7 mouse cellular contexts compared by ENCODE assay signal in genomic region chr19:60581377-60582290, GRCm38 (mm10). TPM values are rescaled to one million over a fixed set of nuclear protein-coding genes. Genes with fewer than 3 reads are reported as not detected.
A peak's percentile ranks its signal among the peaks of the same experiment; 100 is the strongest.
DNase-seq lines count a peak whose midpoint lies in the region; ATAC-seq lines count a peak whose summit lies in the region.

No protein-coding gene starts in this region.

- DNase-seq in embryonic facial prominence, embryonic 11.5 days (ENCODE audit: low spot score), result no peak
- DNase-seq in hindbrain, embryonic 14.5 days (ENCODE audit: low spot score), result no peak
- DNase-seq in embryo, embryonic 11 days, result no peak
- DNase-seq in layer of hippocampus, adult 11-12 months (ENCODE audit: low spot score), result no peak

- no peak for ATAC-seq in megakaryocyte, adult 5-6 weeks (ENCODE audit: poor library complexity, severe bottlenecking)
- peak; percentile 61 for ATAC-seq in embryonic facial prominence, embryonic 11.5 days (replicated peaks; ENCODE audit: insufficient number of reproducible peaks, low FRiP score, low TSS enrichment, low read depth)
- ATAC-seq in hindbrain, embryonic 14.5 days (ENCODE audit: low FRiP score), result peak; percentile 63
- peak; percentile 14; the same call in 1 of the 2 replicates for ATAC-seq in megakaryocyte-erythroid progenitor cell, adult 5-6 weeks (replicated peaks; ENCODE audit: low FRiP score, low TSS enrichment, poor library complexity, severe bottlenecking)

- peak overlapping the region; percentile 96 for H3K4me3 ChIP-seq in megakaryocyte, embryonic 14.5 days (replicated peaks)
- H3K4me3 ChIP-seq in embryonic facial prominence, embryonic 11.5 days (ENCODE audit: low read depth, low read length), result peak overlapping the region; percentile 95
- peak overlapping the region; percentile 98 for H3K4me3 ChIP-seq in hindbrain, embryonic 14.5 days (replicated peaks; ENCODE audit: low read length)

- no peaks in the 10 kb centered on the region for H3K27me3 ChIP-seq in megakaryocyte, embryonic 14.5 days (replicated peaks)
- no peaks in the 10 kb centered on the region for H3K27me3 ChIP-seq in embryonic facial prominence, embryonic 11.5 days (ENCODE audit: control insufficient read depth, insufficient read depth, low read length)
- no peaks in the 10 kb centered on the region for H3K27me3 ChIP-seq in hindbrain, embryonic 14.5 days (ENCODE audit: control insufficient read depth, insufficient read depth, low read length)

- peak overlapping the region; percentile 26 for H3K9ac ChIP-seq in embryonic facial prominence, embryonic 11.5 days (replicated peaks; ENCODE audit: low read length)
- peak overlapping the region; percentile 95 for H3K9ac ChIP-seq in hindbrain, embryonic 14.5 days

- H3K4me1 ChIP-seq in megakaryocyte, embryonic 14.5 days, result peaks cover 31% of the 10 kb centered on the region
- H3K4me1 ChIP-seq in embryonic facial prominence, embryonic 11.5 days (ENCODE audit: control insufficient read depth, insufficient read depth, low read length), result no peaks in the 10 kb centered on the region
- H3K4me1 ChIP-seq in hindbrain, embryonic 14.5 days (replicated peaks; ENCODE audit: control insufficient read depth, insufficient read depth, low read length), result peaks cover 30% of the 10 kb centered on the region

- WGBS in embryonic facial prominence, embryonic 11.5 days, result 38% methylated on average over 4 of the region's 4 CpGs
- WGBS in hindbrain, embryonic 14.5 days, result 39% methylated on average over 4 of the region's 4 CpGs

- H3K27ac ChIP-seq in embryonic facial prominence, embryonic 11.5 days (replicated peaks; ENCODE audit: low read depth, low read length), result no peak overlapping the region
- H3K27ac ChIP-seq in hindbrain, embryonic 14.5 days, result peak overlapping the region; percentile 93

- H3K36me3 ChIP-seq in megakaryocyte, embryonic 14.5 days (replicated peaks; ENCODE audit: low read length), result peaks cover 6% of the 10 kb centered on the region
- H3K36me3 ChIP-seq in embryonic facial prominence, embryonic 11.5 days (replicated peaks; ENCODE audit: control insufficient read depth, insufficient read depth, low read depth, low read length), result no peaks in the 10 kb centered on the region
- H3K36me3 ChIP-seq in hindbrain, embryonic 14.5 days (replicated peaks; ENCODE audit: control insufficient read depth, insufficient read depth), result no peaks in the 10 kb centered on the region

- no peaks in the 10 kb centered on the region for H3K9me3 ChIP-seq in megakaryocyte, embryonic 14.5 days
- H3K9me3 ChIP-seq in embryonic facial prominence, embryonic 11.5 days (replicated peaks; ENCODE audit: control insufficient read depth, low read length), result no peaks in the 10 kb centered on the region
- no peaks in the 10 kb centered on the region for H3K9me3 ChIP-seq in hindbrain, embryonic 14.5 days (ENCODE audit: control insufficient read depth, low read length)

- H3K4me2 ChIP-seq in embryonic facial prominence, embryonic 11.5 days (ENCODE audit: low read depth, low read length), result peak overlapping the region; percentile 52
- peak overlapping the region; percentile 83 for H3K4me2 ChIP-seq in hindbrain, embryonic 14.5 days (replicated peaks)

RNA-seq across cellular contexts. Expression of gene Cacul1, which starts 0.8 kb away (rescaled TPM):
- 14.5 and 26.8 TPM in 2 replicates for polyA plus RNA-seq in megakaryocyte, embryonic 14.5 days (2012; ENCODE audit: insufficient read depth, low replicate concordance)
- 25.5 and 33.0 TPM in 2 replicates for total RNA-seq in megakaryocyte, adult 5-6 weeks (2015)
- 34.6 and 38.5 TPM in 2 replicates for total RNA-seq in megakaryocyte, adult 5-6 weeks (2017)
- 32.9 and 34.0 TPM in 2 replicates for polyA plus RNA-seq in embryonic facial prominence, embryonic 11.5 days (2014; fragmentation: Nextera tagmentation; extraction: Ambion mirVana)
- 27.3 and 32.3 TPM in 2 replicates for polyA plus RNA-seq in hindbrain, embryonic 14.5 days (2014; fragmentation: Nextera tagmentation; extraction: Ambion mirVana)
- total RNA-seq in megakaryocyte-erythroid progenitor cell, adult 5-6 weeks (2014; fragmentation: Nextera tagmentation), result 19.8 and 27.2 TPM in 2 replicates
- 30.2 and 38.6 TPM in 2 replicates for total RNA-seq in megakaryocyte-erythroid progenitor cell, adult 5-6 weeks (2017)
